Mouse (Mus musculus) cerebellum, postnatal 10 days (tissue): ENCODE results near the gene Gdf11.

ENCODE experiments used
- DNase-seq, 2 experiments: peaks; one replicate each; pipeline ENCODE4 v3.0.0; 2021; ENCODE audit warnings: mixed read lengths in 2 of 2

Gene Gdf11

GRCm38 (mm10) chr10:128891296-128892094, at the start of gene Gdf11:
Gene Gdf11, minus strand, starts transcription at chr10:128891718.
- DNase-seq = peak; percentile 84 to 90

DNA sequence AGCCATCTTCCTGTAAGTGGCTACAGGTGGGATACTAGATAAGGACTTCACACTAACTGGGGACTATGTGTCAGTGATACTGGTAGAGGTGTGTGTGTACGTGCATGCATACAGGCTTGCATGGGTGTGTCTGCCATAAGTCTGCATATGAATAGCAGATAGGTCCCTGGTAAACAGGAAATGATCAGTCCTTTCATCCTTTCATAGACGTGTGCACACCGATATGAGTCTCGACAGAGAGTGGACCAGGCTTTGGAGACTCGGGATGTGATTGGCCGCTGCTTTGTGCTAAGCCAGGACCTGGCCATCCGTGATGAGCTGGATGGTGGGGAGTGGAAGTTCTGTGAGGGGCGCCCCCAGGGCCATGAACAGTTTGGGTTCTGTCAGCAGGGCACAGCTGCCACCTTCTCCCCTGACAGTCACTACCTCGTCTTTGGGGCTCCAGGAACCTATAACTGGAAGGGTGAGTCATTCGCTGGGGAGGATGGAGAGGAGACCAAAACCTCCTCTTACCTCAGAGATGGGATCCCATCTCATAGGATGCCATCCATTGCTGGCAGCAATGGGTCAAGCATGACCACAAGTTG, 49.0 kb upstream of the Gdf11 start:
- DNase-seq = no peak

- peak; percentile 50 to 58 for DNase-seq
Observed at GRCm38 (mm10) chr10:128938974-128939373, 47.5 kb upstream of the Gdf11 start.

GRCm38 (mm10) chr10:128938457-128938856, 46.9 kb upstream of the Gdf11 start:
- DNase-seq = peak; percentile 99 to 100

DNA sequence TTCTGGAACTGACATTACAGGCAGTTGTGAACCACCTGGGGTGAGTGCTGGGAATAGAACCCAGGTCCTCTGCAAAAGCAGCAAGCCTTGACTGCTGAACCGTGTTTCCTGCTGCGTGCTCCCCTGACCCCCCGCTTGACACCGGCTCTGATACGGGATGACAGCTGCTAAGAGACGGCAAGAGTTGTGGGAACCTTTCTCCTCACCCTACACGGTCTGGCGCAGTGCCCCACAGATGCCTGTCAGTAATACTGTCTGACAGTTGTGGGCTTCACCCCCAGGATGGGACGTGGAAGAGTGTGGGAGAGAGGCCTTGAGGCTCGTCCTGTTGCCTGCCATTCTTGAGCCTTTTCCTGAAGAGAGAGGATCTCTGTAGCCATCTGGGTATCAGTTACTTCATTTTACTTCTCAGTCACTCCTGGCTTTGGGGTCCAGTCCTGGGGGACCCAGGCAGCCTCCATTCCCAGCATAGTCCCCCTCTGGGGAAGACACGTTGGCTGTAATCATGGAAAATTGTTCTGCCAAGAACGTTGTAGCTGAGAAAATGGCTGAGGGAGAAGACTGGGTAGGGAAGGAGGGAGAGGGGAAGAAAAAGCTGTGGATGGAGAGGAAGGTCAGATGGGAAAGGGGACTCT, 46.4 kb upstream of the Gdf11 start:
- peak; percentile 73 to 75 for DNase-seq

DNA sequence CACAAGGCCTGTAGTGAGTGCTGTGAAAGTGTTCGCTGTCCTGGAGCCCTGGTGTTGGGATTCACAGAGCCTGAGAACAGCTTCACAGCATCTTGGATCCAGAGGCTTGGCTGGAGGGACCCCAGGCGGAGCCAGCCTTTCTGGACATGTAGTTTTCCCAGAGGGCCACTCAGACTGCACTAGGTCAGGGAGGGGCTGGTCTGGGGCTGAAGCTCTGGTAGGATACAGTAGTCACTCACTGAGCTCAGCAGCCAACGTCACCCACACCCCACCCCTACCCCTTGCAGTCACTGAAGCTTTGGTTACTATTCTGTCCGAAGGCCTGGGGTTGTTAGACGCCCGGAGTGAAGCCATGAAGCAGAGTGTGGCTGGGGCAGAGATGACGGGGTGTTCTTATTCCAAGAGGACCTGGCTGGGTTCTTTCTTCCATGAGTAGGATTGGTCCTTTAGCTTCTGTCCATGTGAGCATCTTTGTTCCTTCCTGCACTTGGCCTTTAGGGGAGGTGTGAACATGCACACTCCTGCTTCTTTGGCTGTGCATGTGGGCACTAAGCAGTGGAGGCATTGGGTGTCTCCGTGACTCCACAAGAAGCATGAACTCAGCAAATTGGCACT, 44.4 kb upstream of the Gdf11 start:
- peak; percentile 60 to 62 for DNase-seq

- DNase-seq = peak; percentile 61 to 65
Observed at GRCm38 (mm10) chr10:128934997-128935787, 43.7 kb upstream of the Gdf11 start.

DNA sequence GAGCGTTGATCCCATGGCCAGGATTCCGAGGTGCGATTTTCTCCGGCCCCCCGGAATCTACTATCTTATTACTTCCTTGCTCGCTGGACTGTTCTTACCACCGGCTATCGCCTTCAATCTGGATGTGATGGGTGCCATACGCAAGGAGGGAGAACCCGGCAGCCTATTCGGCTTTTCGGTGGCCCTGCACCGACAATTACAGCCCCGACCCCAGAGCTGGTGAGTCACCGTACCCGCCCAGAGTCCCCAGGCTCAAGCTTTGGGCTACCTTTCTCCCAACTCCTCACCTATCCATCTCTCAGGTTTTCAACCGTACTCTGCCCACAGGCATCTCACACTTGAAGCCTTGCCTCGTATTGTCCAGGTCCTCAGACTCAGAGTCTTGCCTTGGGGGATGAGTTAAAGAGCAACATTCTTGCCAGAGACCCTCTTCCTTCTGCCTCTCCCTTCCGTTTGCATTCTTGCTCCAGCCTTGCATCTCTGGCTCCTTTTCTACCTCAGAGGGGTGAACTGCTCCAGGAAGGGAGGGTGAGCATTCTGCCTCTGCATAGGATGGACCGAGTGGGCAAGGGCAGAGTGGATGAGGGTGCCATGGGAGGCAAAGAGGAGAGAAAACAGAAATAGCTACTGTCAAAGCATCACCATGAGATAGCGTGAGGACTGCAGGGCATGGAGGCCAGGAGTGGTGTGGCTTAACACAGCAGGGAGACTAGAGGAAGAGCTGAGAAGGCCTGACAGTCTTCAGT, 42.6 kb upstream of the Gdf11 start:
- peak; percentile 45 to 62 for DNase-seq

DNA sequence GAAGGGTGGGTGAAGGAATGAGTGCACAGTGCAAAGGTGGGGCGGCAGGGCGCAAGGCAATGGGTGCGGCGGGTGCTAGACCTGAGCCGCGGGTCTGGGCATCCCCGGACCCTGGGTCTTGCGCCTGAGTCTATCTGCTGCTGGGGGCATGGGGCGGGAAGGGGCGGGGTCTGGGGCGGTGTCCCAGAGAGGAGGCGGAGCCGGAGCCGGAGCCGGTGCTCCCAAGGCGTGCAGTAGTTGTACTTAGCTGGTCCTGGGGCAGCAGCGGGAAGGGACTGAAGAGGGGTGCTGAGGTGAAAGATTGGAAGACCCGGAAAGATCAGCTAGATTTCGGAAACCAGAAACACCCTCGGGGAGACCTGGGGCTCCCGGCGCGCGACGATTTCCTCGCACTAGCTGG, 42.1 kb upstream of the Gdf11 start, which contains the start of gene Itga7:
Gene Itga7 (plus strand): TSS at position 245 of the 400 bp plus-strand sequence.
- peak; percentile 83 to 86 for DNase-seq

GRCm38 (mm10) chr10:128931441-128931840, 39.9 kb upstream of the Gdf11 start:
- no peak for DNase-seq

DNA sequence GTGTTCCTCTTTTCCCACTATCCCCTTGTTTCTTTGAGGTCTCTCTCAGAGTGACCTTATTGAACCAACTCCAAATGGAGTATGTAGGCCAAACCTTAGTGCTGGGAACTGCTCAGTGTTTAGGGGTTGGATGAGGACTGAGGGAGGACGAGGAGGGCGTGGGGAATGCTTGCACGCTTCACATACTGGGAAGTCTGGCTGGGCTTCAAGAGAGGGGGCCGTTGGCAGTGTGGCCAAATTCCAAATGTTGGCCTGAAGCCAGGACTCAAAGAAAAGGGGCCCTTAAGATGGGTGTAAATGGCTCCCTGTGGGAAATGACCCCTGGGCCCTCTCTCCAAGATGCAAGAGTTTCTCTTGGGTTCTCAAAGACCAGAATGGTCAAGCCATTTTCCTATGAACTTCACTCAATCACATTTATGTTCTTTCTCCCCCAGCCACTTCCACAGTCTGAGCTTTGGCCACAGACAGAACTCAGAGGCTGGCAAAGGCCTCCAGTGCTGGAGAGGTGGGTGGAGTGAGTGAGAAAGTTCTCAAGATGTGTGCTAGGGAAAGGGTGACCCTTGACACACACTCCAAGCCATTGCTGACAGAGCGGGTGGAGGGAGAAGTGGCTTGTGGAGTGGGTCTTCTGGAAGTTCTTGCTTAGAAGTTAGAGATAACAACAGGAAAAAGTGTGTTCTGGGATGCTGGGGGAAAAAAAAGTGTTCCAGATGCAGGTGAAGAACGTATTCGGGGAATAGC, 38.3 kb upstream of the Gdf11 start:
- peak; percentile 65 to 71 for DNase-seq

- peak; percentile 67 to 71 for DNase-seq
Observed at GRCm38 (mm10) chr10:128928356-128928755, 36.8 kb upstream of the Gdf11 start.

DNA sequence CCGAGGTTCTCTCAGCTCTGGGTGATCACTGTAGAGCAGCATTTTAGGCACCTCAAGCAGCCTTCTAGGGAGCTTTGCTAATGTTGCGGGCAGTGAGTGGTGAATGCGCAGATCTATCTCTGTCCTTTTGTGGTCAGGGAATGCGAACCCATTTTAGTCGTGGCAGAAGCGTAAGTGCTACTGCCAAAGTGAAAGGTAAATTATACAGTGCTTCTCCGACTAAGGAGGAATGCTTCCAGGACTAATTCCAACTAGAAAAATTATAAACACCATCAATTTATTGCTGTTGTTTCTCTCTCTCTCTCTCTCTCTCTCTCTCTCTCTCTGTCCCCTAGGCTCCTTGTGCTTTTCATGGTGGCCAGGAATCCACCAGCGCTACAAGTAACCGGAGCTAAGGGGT, 32.4 kb upstream of the Gdf11 start, which contains the start of gene Bloc1s1:
Gene Bloc1s1 (minus strand): TSS at position 101 of the 400 bp plus-strand sequence.
- DNase-seq = no peak

- peak; percentile 96 to 98 for DNase-seq
Observed at GRCm38 (mm10) chr10:128923013-128923691, 31.6 kb upstream of the Gdf11 start.

DNA sequence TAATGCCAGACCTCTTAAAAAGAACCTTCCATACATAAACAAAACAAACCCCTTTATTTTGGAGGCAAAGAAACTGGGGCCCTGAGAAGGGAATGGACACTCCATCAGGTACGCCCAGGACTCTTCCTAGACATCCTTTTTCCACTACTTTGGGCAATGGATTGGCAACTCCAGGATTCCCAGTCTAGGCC, 31.2 kb upstream of the Gdf11 start, which contains the start of gene Rdh5:
Gene Rdh5 (minus strand): TSS at position 67 of the 191 bp plus-strand sequence.
- no peak for DNase-seq

GRCm38 (mm10) chr10:128921883-128922821, 30.6 kb upstream of the Gdf11 start:
- peak; percentile 70 to 78 for DNase-seq

DNA sequence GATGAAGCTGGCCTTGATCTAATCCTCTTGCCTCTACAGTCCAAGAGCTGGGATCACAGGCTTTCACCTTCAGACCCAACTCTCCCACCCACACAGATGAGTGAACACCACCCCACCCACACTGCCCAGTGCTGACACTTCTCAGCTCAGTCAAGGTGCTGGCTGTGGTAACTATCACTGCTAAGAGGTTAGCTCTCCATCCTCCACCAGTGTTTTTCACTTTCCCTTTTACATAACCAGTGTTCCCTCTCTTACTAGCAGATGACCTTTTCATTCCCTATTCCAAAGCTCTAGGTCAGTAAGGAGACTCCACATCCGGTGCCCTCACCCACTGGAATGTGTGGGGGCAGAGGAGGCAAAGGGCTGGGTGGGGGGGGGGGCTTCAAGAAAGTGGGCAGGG, 29.7 kb upstream of the Gdf11 start:
- no peak for DNase-seq

DNA sequence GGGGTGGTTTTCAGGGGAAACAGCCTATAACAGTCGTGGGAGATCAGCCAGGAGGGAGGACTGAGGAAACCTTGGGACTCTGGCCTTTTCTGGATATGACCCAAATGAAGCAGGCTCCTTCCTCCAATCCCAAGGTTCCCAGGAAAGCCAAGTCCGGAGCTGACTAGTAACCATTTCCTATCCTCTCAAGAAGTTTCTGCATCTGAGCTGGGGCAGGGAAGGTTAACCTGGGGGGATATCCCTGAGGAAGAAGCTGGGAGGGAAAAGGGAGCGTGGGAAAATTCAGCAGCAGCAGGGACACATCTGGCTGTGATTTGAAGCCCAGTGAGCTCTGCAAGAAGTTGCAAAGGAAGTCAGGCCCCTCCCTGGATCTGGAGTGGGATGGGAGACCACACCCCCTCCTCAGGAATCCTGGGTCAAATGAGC, 29.2 kb upstream of the Gdf11 start:
- peak in 1 of 2 experiments; percentile 37 for DNase-seq

GRCm38 (mm10) chr10:128919966-128920365, 28.4 kb upstream of the Gdf11 start:
- no peak for DNase-seq
